Mouse (Mus musculus): Measurements from ENCODE around the gene Prkacb.
A peak's percentile ranks its signal among the peaks of the same experiment; 100 is the strongest.

The Prkacb gene

DNA sequence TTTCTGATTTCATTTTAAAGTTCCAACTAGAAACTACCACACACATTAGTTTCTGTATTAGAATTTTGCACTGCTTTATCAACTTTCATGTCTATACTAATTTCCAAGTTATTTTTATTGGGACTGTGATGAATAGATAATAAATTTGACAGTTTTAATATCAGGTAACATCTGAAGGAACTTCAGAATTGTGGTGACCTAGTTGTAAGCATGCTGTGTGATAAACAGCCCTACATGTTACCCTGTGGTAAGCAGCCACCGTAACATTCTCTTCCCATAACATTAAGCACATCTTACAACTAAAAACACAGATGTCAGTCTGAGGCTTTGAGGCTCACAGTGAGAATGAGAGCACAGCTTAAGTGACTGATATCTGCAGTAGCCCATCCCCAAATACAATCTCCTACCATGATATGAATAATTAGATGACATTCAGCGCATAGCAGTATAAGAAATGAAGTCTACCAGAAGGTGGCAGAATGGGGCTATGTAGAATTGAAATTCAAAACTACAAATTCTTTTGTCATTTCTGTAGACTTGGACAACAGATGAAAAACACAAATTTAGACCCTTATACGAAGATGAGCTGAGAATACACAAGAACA is 20.5 kb downstream of the Prkacb start:
- peak; percentile 26 for DNase-seq (ENCODE audit: low read depth, low spot score)
- Histone ChIP-seq H3K36me3 (ENCODE audit: control insufficient read depth, insufficient read depth, low read length, poor library complexity, severe bottlenecking) (no peaks in the 10 kb centered on the region), H3K27me3 (ENCODE audit: control insufficient read depth, insufficient read depth, low read length, poor library complexity, severe bottlenecking) (no peaks in the 10 kb centered on the region)

DNA sequence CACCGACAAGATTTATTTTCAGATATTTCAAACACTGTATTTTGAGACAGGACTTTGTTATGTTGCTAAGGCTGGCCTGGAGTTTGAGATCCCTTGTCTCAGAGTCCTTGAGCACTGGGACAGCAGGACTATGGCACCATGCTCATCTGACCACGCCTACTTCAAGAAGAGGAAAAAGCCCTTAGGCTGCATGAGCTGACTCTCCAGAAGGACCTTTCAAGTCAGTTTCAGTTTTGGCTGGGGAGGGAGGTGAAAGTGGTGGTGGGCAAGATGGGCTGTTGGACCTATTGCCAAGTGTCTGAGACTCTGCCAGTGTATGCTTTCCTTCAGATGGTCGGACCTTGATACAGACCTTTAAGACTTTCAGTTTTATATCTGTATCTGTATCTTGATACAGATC is 28.6 kb downstream of the Prkacb start:
- DNase-seq (ENCODE audit: low read depth, low spot score), result peak; percentile 10
- H3K36me3 ChIP-seq (ENCODE audit: control insufficient read depth, insufficient read depth, low read length, poor library complexity, severe bottlenecking), result no peaks in the 10 kb centered on the region
- no peaks in the 10 kb centered on the region for H3K27me3 ChIP-seq (ENCODE audit: control insufficient read depth, insufficient read depth, low read length, poor library complexity, severe bottlenecking)

DNA sequence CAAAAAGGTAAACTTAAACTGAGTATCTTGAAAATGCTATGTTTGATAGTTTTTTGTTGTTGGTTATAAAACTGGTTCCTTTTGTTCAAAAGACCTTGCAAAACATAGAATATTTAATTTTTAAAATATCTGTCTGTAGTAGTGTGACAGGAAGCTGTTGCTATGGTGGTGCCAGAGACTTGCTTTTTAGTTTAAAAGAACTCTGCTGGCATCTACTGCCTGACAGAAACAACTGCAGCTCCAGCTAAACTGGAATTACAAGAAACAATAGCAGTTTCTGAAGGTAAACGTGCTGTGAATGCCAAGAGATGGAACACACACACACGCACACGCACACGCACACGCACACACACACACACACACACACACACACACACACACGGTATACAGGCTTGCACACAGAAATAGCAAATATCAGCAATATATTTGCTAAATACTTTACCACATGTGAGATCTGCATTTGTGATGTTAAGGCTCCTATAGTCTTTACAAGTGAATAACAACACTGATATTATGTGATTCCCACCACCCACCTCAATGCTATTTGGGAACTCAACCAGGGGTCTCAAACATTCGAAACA is 29.1 kb downstream of the Prkacb start:
- peak; percentile 67 for DNase-seq (ENCODE audit: low read depth, low spot score)
- Histone ChIP-seq H3K27me3 (ENCODE audit: control insufficient read depth, insufficient read depth, low read length, poor library complexity, severe bottlenecking) (no peaks in the 10 kb centered on the region), H3K36me3 (ENCODE audit: control insufficient read depth, insufficient read depth, low read length, poor library complexity, severe bottlenecking) (no peaks in the 10 kb centered on the region)

DNA sequence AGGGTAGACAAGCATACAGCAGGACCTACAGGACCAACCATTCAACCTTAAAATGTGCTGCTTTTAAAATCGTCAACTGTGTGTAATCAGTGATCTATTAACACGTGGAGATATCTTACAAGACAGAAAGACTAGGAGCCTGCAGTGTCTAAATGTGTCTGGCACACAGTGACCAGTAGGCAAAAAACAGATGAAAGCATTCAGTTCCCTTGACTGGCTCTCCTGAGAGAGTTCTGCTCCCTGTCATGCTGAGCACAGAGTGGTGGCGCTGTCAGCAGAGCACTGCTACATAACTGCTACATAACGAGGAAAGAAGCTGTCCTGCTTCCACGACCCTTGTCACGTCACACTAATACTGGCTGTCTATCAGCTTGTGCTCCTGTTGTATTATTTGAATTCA is 30.2 kb downstream of the Prkacb start:
- Histone ChIP-seq H3K36me3 (ENCODE audit: control insufficient read depth, insufficient read depth, low read length, poor library complexity, severe bottlenecking) (no peaks in the 10 kb centered on the region), H3K27me3 (ENCODE audit: control insufficient read depth, insufficient read depth, low read length, poor library complexity, severe bottlenecking) (no peaks in the 10 kb centered on the region)
- DNase-seq (ENCODE audit: low read depth, low spot score), result peak; percentile 13

- Histone ChIP-seq H3K36me3 (ENCODE audit: control insufficient read depth, insufficient read depth, low read length, poor library complexity, severe bottlenecking) (no peaks in the 10 kb centered on the region), H3K27me3 (ENCODE audit: control insufficient read depth, insufficient read depth, low read length, poor library complexity, severe bottlenecking) (no peaks in the 10 kb centered on the region)
- DNase-seq (ENCODE audit: low read depth, low spot score), result peak; percentile 63
These were observed 31.7 kb downstream of the Prkacb start for GRCm38 (mm10) chr3:146781131-146781530.

- no peak for DNase-seq (ENCODE audit: low read depth, low spot score)
- Histone ChIP-seq H3K27me3 (ENCODE audit: control insufficient read depth, insufficient read depth, low read length, poor library complexity, severe bottlenecking) (no peaks in the 10 kb centered on the region), H3K36me3 (ENCODE audit: control insufficient read depth, insufficient read depth, low read length, poor library complexity, severe bottlenecking) (no peaks in the 10 kb centered on the region)
These were observed 32.5 kb downstream of the Prkacb start for GRCm38 (mm10) chr3:146780241-146780640.

- DNase-seq (ENCODE audit: low read depth, low spot score), result peak; percentile 46
- no peaks in the 10 kb centered on the region for H3K27me3 ChIP-seq (ENCODE audit: control insufficient read depth, insufficient read depth, low read length, poor library complexity, severe bottlenecking)
- H3K36me3 ChIP-seq (ENCODE audit: control insufficient read depth, insufficient read depth, low read length, poor library complexity, severe bottlenecking), result no peaks in the 10 kb centered on the region
These were observed 33.9 kb downstream of the Prkacb start for GRCm38 (mm10) chr3:146778913-146779312.

- H3K36me3 ChIP-seq (ENCODE audit: control insufficient read depth, insufficient read depth, low read length, poor library complexity, severe bottlenecking), result no peaks in the 10 kb centered on the region
- H3K27me3 ChIP-seq (ENCODE audit: control insufficient read depth, insufficient read depth, low read length, poor library complexity, severe bottlenecking), result no peaks in the 10 kb centered on the region
- no peak for DNase-seq (ENCODE audit: low read depth, low spot score)
These were observed 34.3 kb downstream of the Prkacb start for GRCm38 (mm10) chr3:146778451-146778850.

DNA sequence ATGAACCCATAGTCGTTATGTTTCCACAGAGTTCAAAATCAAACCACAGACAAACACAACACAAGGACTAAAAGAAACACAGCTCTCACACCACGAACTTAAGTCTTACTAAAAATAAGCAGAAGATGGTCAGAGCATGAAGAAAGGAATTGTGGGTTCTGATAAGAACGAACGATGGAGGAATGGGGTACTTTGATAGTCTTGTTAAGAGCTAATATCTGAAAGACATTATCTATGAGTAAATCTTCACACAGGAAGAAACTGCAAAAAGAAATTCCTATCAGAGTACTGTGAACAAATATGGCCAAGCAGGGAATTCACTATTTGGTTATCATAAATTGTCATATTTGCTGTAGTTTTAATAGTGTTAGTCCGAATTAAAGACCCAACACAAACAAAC is 36.1 kb downstream of the Prkacb start:
- no peak for DNase-seq (ENCODE audit: low read depth, low spot score)
- H3K27me3 ChIP-seq (ENCODE audit: control insufficient read depth, insufficient read depth, low read length, poor library complexity, severe bottlenecking), result no peaks in the 10 kb centered on the region
- no peaks in the 10 kb centered on the region for H3K36me3 ChIP-seq (ENCODE audit: control insufficient read depth, insufficient read depth, low read length, poor library complexity, severe bottlenecking)

DNA sequence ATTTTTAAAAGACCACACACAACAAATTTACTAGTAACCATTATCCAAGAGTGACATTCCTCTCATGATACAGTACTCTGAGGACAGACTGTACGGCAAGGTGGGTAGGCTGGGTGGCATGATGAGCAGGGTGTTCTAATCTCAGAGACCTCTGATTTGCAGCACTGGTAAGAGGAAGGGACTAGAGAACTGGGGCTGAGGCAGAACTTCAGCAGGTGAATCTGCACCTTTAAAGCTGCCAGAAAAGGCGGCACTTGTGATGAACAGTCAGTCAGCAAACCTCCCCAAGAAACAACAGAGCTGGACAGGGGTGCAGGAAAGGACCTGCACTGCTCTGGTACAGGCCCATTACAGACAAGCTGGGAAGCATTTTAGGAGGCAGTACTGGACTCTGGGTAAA is 41.9 kb downstream of the Prkacb start:
- Histone ChIP-seq H3K27me3 (ENCODE audit: control insufficient read depth, insufficient read depth, low read length, poor library complexity, severe bottlenecking) (no peaks in the 10 kb centered on the region), H3K36me3 (ENCODE audit: control insufficient read depth, insufficient read depth, low read length, poor library complexity, severe bottlenecking) (no peaks in the 10 kb centered on the region)
- DNase-seq (ENCODE audit: low read depth, low spot score), result no peak

- Histone ChIP-seq H3K36me3 (ENCODE audit: control insufficient read depth, insufficient read depth, low read length, poor library complexity, severe bottlenecking) (no peaks in the 10 kb centered on the region), H3K27me3 (ENCODE audit: control insufficient read depth, insufficient read depth, low read length, poor library complexity, severe bottlenecking) (no peaks in the 10 kb centered on the region)
- no peak for DNase-seq (ENCODE audit: low read depth, low spot score)
These were observed 42.7 kb downstream of the Prkacb start for GRCm38 (mm10) chr3:146769940-146770659.

GRCm38 (mm10) chr3:146769569-146769939 is 43.2 kb downstream of the Prkacb start:
- H3K36me3 ChIP-seq (ENCODE audit: control insufficient read depth, insufficient read depth, low read length, poor library complexity, severe bottlenecking), result no peaks in the 10 kb centered on the region
- no peak for DNase-seq (ENCODE audit: low read depth, low spot score)

DNA sequence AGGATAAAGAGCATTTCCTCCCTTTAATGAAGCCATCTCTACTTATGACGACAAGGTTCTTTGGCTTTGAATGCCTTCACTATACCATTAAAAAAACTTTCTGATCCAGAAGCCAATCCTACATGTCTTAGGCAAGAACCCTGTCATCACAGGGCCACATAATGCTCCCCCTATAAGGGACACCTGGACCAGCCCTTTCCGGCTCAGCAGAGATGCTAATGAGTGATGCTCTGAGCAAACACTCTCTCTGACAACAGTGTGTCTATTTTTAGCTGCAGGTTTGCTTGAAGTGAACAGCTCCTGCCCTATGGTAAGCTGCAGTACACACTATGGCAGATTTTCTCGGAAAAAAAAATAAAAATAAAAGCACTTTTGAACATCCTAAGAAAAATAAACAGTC is 43.9 kb downstream of the Prkacb start:
- Histone ChIP-seq H3K27me3 (ENCODE audit: control insufficient read depth, insufficient read depth, low read length, poor library complexity, severe bottlenecking) (no peaks in the 10 kb centered on the region), H3K36me3 (ENCODE audit: control insufficient read depth, insufficient read depth, low read length, poor library complexity, severe bottlenecking) (no peaks in the 10 kb centered on the region)
- no peak for DNase-seq (ENCODE audit: low read depth, low spot score)

More at GRCm38 (mm10) chr3:146769569-146769939, 43.2 kb downstream of the Prkacb start:
- H3K27me3 ChIP-seq (ENCODE audit: control insufficient read depth, insufficient read depth, low read length, poor library complexity, severe bottlenecking), result no peaks in the 10 kb centered on the region

GRCm38 (mm10) chr3:146768360-146768759 is 44.4 kb downstream of the Prkacb start:
- no peak for DNase-seq (ENCODE audit: low read depth, low spot score)
- no peaks in the 10 kb centered on the region for H3K36me3 ChIP-seq (ENCODE audit: control insufficient read depth, insufficient read depth, low read length, poor library complexity, severe bottlenecking)
- H3K27me3 ChIP-seq (ENCODE audit: control insufficient read depth, insufficient read depth, low read length, poor library complexity, severe bottlenecking), result no peaks in the 10 kb centered on the region

DNA sequence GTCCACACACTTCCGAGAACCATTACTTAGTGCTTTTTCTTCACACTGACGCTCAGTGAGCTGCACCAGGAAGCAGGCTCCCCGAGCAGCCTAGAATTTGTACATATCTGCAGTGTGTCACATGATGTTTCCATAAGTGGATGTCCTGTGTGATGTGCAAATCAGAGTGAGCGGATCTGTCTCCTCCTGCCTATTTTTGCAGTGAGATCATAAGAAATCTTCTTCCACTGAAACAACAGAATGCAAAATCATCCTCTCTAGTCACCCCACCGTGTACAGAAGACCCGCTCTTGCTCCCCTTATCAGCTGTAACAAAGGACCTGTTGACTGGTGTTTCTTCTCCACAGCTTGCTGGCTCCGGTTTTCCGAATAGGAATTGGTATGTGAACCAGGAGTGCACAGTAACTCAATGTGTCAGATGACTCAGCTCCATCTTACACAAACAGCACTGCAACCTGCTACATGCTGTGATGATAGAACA is 46.0 kb downstream of the Prkacb start:
- no peak for DNase-seq (ENCODE audit: low read depth, low spot score)
- Histone ChIP-seq H3K36me3 (ENCODE audit: control insufficient read depth, insufficient read depth, low read length, poor library complexity, severe bottlenecking) (no peaks in the 10 kb centered on the region), H3K27me3 (ENCODE audit: control insufficient read depth, insufficient read depth, low read length, poor library complexity, severe bottlenecking) (no peaks in the 10 kb centered on the region)

All from splenic B cell, adult 2 months (primary cell).